Mouse (Mus musculus) liver, postnatal 0 days (tissue): Measurements from ENCODE around the gene Nup133.

Experiments
- CTCF ChIP-seq: sonication (generic); IDR thresholded peaks from 2 replicates; pipeline ENCODE4 v1.5.1; 2016; ENCODE audit warnings: antibody characterized with exemption, low read depth
- EP300 ChIP-seq: IDR thresholded peaks from 2 replicates; pipeline ENCODE4 v1.6.1; 2016; ENCODE audit warnings: antibody characterized with exemption, low read depth, mild to moderate bottlenecking

GRCm38 (mm10) chr8:123982826-123983400 lies 33.8 kb upstream of the Nup133 start, which contains the start of gene Abcb10:
- TF ChIP-seq CTCF (no peak), EP300 (no peak)
